Mouse (Mus musculus) heart, embryonic 14.5 days (tissue): ENCODE data around the gene Eef1g. TPM values are rescaled to one million over a fixed set of nuclear protein-coding genes. Genes with fewer than 3 reads are reported as not detected.

ENCODE experiments used
- ATAC-seq: fragments of 200-750 bp; cut with Nextera tagmentation; 2 replicates; pipeline ENCODE4 v1.8.0; 2017; ENCODE audit warnings: low read depth, moderate TSS enrichment; ENCODE audit not compliant: insufficient number of reproducible peaks, insufficient read depth, low FRiP score
- H3K27ac ChIP-seq, 2 experiments: fragments of 200-500 bp in 1 of 2; fragments of 300-500 bp in 1 of 2; sonication (generic) in 1 of 2; replicated peaks in 1 of 2; 2 replicates each; pipeline ENCODE4 v1.5.1; 2012 to 2014; ENCODE audit warnings: low read depth in 2 of 2, low read length in 2 of 2, control low read depth in 1 of 2, mild to moderate bottlenecking in 1 of 2, mixed read lengths in 1 of 2; ENCODE audit not compliant: control insufficient read depth in 1 of 2, insufficient read depth in 1 of 2
- H3K27me3 ChIP-seq: fragments of 300-500 bp; sonication (generic); 2 replicates; pipeline ENCODE4 v1.6.1; 2014; ENCODE audit warnings: mild to moderate bottlenecking, low read length, control low read depth; ENCODE audit not compliant: control insufficient read depth, insufficient read depth
- H3K36me3 ChIP-seq: fragments of 300-500 bp; sonication (generic); 2 replicates; pipeline ENCODE4 v1.6.1; 2014; ENCODE audit warnings: mild to moderate bottlenecking, control low read depth, low read length, mixed read lengths; ENCODE audit not compliant: control insufficient read depth, insufficient read depth
- H3K4me1 ChIP-seq, 2 experiments: fragments of 200-500 bp in 1 of 2; fragments of 300-500 bp in 1 of 2; sonication (generic) in 1 of 2; 2 replicates each; pipeline ENCODE4 v1.6.1; 2012 to 2014; ENCODE audit warnings: low read length in 2 of 2, control low read depth in 1 of 2, mixed read lengths in 1 of 2; ENCODE audit not compliant: control insufficient read depth in 2 of 2, insufficient read depth in 2 of 2
- H3K4me2 ChIP-seq: fragments of 300-500 bp; sonication (generic); 2 replicates; pipeline ENCODE4 v1.6.1; 2014; ENCODE audit warnings: mild to moderate bottlenecking, low read length
- H3K4me3 ChIP-seq, 2 experiments: fragments of 200-500 bp in 1 of 2; fragments of 300-500 bp in 1 of 2; sonication (generic) in 1 of 2; 2 replicates each; pipeline ENCODE4 v1.5.1; 2012 to 2014; ENCODE audit warnings: low read length in 2 of 2, mild to moderate bottlenecking in 2 of 2, control low read depth in 1 of 2, low read depth in 1 of 2, moderate library complexity in 1 of 2; ENCODE audit not compliant: control insufficient read depth in 1 of 2, insufficient read depth in 1 of 2
- H3K9ac ChIP-seq: fragments of 300-500 bp; sonication (generic); 2 replicates; pipeline ENCODE4 v1.6.1; 2014; ENCODE audit warnings: mild to moderate bottlenecking, low read length
- H3K9me3 ChIP-seq: fragments of 300-500 bp; sonication (generic); 2 replicates; pipeline ENCODE4 v1.6.1; 2016; ENCODE audit warnings: low read length, control low read depth; ENCODE audit not compliant: control insufficient read depth
- WGBS: fragments of 180-500 bp; shearing (Covaris S2); extraction: QIAGEN DNeasy Blood & Tissue Kit; methylation state at CpG from one replicate; pipeline ENCODE4 v1.1.7; 2014; 5-methylcytosine and 5-hydroxymethylcytosine counted together
- polyA plus RNA-seq: library from polyadenylated mRNA; unstranded; fragments of >200 nt; fragmentation: Nextera tagmentation; extraction: Ambion mirVana; gene quantifications from 2 replicates; pipeline ENCODE4 v1.2.1, GENCODE M21; 2014

Eef1g gene
- polyA plus RNA-seq, 1 experiment from 2014 or later: 253 TPM

DNA sequence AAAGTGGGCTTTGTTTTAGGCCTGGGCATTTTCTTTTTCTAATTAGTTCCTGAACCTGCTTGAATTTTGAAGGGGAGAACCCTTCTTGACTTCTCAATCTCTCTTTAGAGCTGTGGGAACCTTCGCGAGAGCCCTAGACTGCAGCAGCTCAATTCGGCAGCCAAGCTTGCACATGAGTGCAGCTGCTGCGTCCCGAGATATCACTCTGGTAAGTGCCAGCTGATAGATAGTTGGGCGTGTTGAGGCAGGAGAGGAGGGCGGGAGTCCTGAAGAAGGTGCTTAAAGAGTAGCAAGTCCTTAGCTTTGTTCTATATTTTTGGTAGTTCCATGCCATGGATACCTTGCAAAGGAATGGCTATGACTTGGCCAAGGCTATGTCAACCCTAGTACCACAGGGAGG, 19.9 kb upstream of the Eef1g start:
- H3K4me3 ChIP-seq: no peak overlapping the region
- H3K9me3 ChIP-seq: no peaks in the 10 kb centered on the region
- 81% methylated on average over 7 of the region's 7 CpGs for WGBS
- H3K9ac ChIP-seq: no peak overlapping the region
- H3K27ac ChIP-seq: no peak overlapping the region
- no peaks in the 10 kb centered on the region for H3K27me3 ChIP-seq
- H3K4me2 ChIP-seq: no peak overlapping the region
- ATAC-seq: no peak
- H3K4me1 ChIP-seq: peaks cover 7 to 27% of the 10 kb centered on the region in 2 experiments
- H3K36me3 ChIP-seq: peaks cover 83% of the 10 kb centered on the region

- Histone ChIP-seq H3K9me3 (no peaks in the 10 kb centered on the region), H3K4me3 (no peak overlapping the region), H3K36me3 (peaks cover 75% of the 10 kb centered on the region), H3K9ac (no peak overlapping the region), H3K4me2 (no peak overlapping the region), H3K27ac (no peak overlapping the region), H3K4me1 (peaks cover 0 to 18% of the 10 kb centered on the region in 2 experiments; a peak in 1 of 4 replicates), H3K27me3 (no peaks in the 10 kb centered on the region)
- no peak for ATAC-seq
- WGBS: 90% methylated on average over 5 of the region's 5 CpGs
Observed at GRCm38 (mm10) chr19:8950190-8950589, 16.7 kb upstream of the Eef1g start.

- peak overlapping the region; percentile 69; the same call in 1 of the 2 replicates for H3K9ac ChIP-seq
- 85% methylated on average over 9 of the region's 9 CpGs for WGBS
Observed at GRCm38 (mm10) chr19:8952241-8952640, 14.6 kb upstream of the Eef1g start.

GRCm38 (mm10) chr19:8953135-8954039, 13.5 kb upstream of the Eef1g start, which contains the start of gene Tut1:
Gene Tut1, plus strand, starts transcription at chr19:8953847.
- 1% methylated on average over 46 of the region's 46 CpGs for WGBS
- H3K36me3 ChIP-seq: peaks cover 69% of the 10 kb centered on the region
- peak within 1 kb of the TSS; percentile 65 to 71 for H3K4me3 ChIP-seq
- peak within 1 kb of the TSS; percentile 54 to 60 for H3K27ac ChIP-seq
- H3K27me3 ChIP-seq: no peaks in the 10 kb centered on the region
- no peaks in the 10 kb centered on the region for H3K9me3 ChIP-seq
- ATAC-seq: peak; percentile 87
- H3K4me2 ChIP-seq: peak within 1 kb of the TSS; percentile 82
- H3K9ac ChIP-seq: peak within 1 kb of the TSS; percentile 72
- H3K4me1 ChIP-seq: peaks cover 0 to 15% of the 10 kb centered on the region in 2 experiments; a peak in 1 of 4 replicates

More at GRCm38 (mm10) chr19:8952241-8952640, 14.6 kb upstream of the Eef1g start:
- Histone ChIP-seq H3K4me1 (peaks cover 0 to 15% of the 10 kb centered on the region in 2 experiments; a peak in 1 of 4 replicates), H3K27me3 (no peaks in the 10 kb centered on the region), H3K4me3 (no peak overlapping the region; a peak in 1 of 4 replicates), H3K27ac (no peak overlapping the region; a peak in 1 of 4 replicates), H3K4me2 (no peak overlapping the region), H3K36me3 (peaks cover 73% of the 10 kb centered on the region), H3K9me3 (no peaks in the 10 kb centered on the region)
- ATAC-seq: no peak

- H3K9ac ChIP-seq: peak overlapping the region; percentile 72
- H3K4me1 ChIP-seq: peaks cover 0 to 15% of the 10 kb centered on the region in 2 experiments; a peak in 1 of 4 replicates
- no peaks in the 10 kb centered on the region for H3K27me3 ChIP-seq
- H3K4me2 ChIP-seq: peak overlapping the region; percentile 82
- no peak for ATAC-seq
- H3K27ac ChIP-seq: peak overlapping the region; percentile 54 to 60; a peak in 2 of 4 replicates
- peaks cover 67% of the 10 kb centered on the region for H3K36me3 ChIP-seq
- WGBS: 8% methylated on average over 9 of the region's 9 CpGs
- H3K9me3 ChIP-seq: no peaks in the 10 kb centered on the region
- H3K4me3 ChIP-seq: peak overlapping the region; percentile 65 to 71
Observed at GRCm38 (mm10) chr19:8954171-8954570, 12.7 kb upstream of the Eef1g start.

- no peak overlapping the region for H3K27ac ChIP-seq
- WGBS: 90% methylated on average over 2 of the region's 2 CpGs
- no peak overlapping the region for H3K4me3 ChIP-seq
- no peaks in the 10 kb centered on the region for H3K27me3 ChIP-seq
- H3K9me3 ChIP-seq: no peaks in the 10 kb centered on the region
- peaks cover 5 to 6% of the 10 kb centered on the region in 2 experiments for H3K4me1 ChIP-seq
- ATAC-seq: no peak
- H3K4me2 ChIP-seq: no peak overlapping the region
- peaks cover 84% of the 10 kb centered on the region for H3K36me3 ChIP-seq
- no peak overlapping the region for H3K9ac ChIP-seq
Observed at GRCm38 (mm10) chr19:8962256-8962655, 4.6 kb upstream of the Eef1g start.

- no peak overlapping the region for H3K9ac ChIP-seq
- H3K4me2 ChIP-seq: no peak overlapping the region
- WGBS: 82% methylated on average over 11 of the region's 11 CpGs
- peak overlapping the region in 1 of 2 experiments; percentile 92; a peak in 2 of 4 replicates for H3K27ac ChIP-seq
- H3K4me1 ChIP-seq: peaks cover 6 to 14% of the 10 kb centered on the region in 2 experiments
- no peak for ATAC-seq
- peaks cover 80% of the 10 kb centered on the region for H3K36me3 ChIP-seq
- no peaks in the 10 kb centered on the region for H3K9me3 ChIP-seq
- no peak overlapping the region for H3K4me3 ChIP-seq
- H3K27me3 ChIP-seq: no peaks in the 10 kb centered on the region
Observed at GRCm38 (mm10) chr19:8965075-8965474, 1.8 kb upstream of the Eef1g start.
